Mouse (Mus musculus): Measurements from ENCODE around the gene Rnf39.

Rnf39 gene

DNA sequence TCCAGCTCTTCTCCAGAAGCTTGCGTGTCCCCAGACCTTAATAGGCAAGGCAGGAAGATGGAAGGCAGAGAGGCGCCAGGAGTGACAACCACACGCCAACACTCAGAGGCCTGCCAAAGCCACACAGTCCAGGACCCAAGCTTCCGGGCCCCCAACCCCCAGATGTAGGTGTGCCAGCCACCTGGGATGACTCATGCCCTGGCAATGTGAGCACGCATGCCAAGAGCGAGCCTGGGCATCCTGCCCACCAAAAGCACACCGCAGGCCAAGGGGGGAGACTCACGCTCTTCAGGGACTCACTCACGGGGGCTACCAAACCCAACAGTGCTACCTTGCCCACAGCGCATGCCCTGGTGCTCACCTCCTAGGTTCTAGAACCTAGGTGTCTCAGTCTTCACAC, 327 bp upstream of the Rnf39 start:
- peak; percentile 38 for DNase-seq

DNA sequence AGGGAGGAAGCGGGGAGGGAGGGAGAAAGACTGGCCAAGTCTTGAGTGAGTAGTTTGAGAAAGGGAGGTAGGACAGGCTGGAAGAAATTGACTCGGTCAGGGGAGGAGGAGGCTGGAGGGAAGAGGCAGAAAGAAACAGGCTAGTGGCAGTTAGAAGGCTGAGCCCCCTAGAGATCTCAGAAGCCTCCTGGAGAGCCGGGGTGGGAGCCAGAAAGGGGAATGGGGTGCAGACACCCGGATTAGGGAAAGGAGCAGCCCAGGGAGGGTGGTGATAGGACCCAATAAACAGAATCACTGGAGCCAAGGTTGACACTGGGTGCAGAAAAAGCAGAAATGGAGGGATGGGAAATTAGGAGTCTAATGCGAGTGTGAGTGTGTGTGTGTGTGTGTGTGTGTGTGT, 973 bp downstream of the Rnf39 start:
- DNase-seq = no peak

GRCm38 (mm10) chr17:36944121-36944775, 1.5 kb downstream of the Rnf39 start:
- DNase-seq = peak; percentile 63

GRCm38 (mm10) chr17:36947051-36947819, 4.5 kb downstream of the Rnf39 start:
- peak; percentile 35 for DNase-seq

DNA sequence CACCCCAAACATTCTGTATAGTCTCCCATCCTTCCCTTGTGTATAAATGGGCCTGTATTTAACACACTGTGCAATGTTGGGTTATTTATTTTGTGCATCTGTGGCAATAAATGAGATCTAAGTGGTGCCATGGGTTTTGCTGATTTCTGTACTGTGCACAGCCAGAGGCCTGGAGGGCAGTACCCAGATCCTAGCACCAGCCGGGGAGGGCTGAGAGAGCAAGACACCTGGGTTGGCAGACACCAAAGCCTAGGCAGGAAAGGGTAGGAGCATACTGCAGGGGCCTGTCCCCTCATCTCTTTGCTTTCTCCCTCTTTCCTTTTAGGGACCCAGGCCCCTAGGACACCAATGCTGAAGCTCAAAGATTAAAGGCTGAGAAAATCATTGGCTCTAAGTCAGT, 5.6 kb downstream of the Rnf39 start:
- DNase-seq = no peak

- no peak for DNase-seq
These were observed 6.5 kb downstream of the Rnf39 start for GRCm38 (mm10) chr17:36949265-36949664.

DNA sequence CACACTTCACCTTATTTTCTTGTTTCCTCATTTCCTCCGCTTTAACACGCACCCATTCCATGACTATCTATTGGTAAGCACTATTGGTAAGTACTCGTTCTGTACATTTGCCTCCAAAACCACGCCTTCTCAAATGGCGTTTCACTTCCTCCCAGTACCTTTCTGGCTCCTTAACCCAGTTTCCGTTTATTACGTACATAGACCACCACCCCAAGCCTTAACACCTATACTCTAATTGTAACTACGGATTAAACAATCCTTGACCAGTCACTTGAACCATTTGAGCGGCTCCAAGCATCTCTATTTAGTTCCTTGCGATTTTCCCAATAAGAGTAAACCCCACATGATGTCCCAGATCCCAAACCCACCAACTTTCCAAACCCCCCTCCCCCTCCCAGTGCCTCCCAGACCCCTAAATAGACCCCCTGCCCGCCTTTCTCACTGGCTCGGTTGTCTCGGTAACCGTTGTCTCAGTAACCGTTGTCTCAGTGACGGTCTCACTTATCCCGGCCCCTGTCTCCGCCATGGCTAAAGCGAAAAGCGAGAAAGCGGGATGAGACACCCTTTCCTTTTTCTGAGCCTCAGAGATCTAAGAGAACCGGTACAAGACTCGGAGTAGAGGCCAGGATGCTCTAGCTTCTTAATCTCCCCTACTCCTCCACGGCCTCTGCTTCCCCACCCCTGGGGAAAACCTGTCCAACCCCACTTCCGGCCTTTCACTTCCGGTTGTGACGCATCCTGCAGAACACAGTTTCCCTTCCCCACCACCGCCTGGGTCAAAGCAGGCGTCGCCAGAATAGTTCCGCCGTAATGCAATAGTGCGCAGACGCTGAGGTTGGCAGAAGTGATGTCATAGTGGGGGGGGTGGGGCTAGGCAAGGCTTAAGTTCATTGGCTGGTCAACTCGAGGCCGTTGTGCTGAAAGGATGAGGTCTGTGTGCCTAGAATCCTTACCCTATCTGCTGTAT, 8.5 kb downstream of the Rnf39 start, which contains the start of gene Ppp1r11:
Gene Ppp1r11, minus strand, starts transcription at position 761 of the 967 bp plus-strand sequence.
- peak; percentile 94 for DNase-seq

DNA sequence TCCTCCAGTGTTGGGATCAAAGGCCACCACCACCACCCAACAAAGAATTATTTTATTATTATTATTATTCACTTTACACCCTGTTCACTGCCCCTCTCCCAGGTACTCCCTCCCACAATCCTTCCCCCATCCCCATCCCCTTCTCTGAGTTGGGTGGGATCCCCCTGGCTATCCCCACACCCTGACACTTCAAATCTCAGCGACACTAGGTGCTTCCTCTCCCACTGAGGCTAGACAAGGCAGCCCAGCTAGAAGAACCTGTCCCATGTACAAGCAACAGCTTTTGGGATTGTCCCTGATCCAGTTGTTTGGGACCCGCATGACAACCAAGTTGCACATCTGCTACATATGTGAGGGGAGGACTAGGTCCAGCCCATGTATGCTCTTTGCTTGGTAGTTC, 9.9 kb downstream of the Rnf39 start:
- DNase-seq = no peak

GRCm38 (mm10) chr17:36953062-36953461, 10.3 kb downstream of the Rnf39 start:
- no peak for DNase-seq

- DNase-seq = peak; percentile 87
These were observed 15.5 kb downstream of the Rnf39 start, which contains the start of the genes Znrd1 and Znrd1as for GRCm38 (mm10) chr17:36957999-36958743. Znrd1 (minus strand) TSS chr17:36958559. Znrd1as (plus strand) TSS chr17:36958592.

GRCm38 (mm10) chr17:36958884-36959283, 16.2 kb downstream of the Rnf39 start:
- DNase-seq = no peak

- no peak for DNase-seq
These were observed 18.4 kb downstream of the Rnf39 start for GRCm38 (mm10) chr17:36961125-36961524.

DNA sequence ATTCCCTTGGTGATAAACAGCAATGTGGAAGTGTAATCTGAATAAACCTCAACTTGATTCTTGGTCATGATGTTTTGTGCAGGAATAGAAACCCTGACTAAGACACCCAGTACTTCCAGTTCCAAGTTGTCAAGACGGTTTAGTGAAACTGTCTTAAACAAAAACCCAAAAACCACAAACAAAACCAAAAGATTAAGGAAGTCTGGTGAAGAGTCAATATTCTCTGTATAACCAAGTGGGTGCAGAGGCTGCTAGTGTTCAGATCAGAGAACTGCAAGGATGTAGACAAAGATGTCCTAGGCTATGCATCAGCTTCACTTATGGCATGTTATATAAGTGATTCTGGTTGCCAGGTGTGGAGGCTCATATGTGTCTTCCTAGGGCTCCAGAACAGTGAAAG, 24.2 kb downstream of the Rnf39 start:
- no peak for DNase-seq

DNA sequence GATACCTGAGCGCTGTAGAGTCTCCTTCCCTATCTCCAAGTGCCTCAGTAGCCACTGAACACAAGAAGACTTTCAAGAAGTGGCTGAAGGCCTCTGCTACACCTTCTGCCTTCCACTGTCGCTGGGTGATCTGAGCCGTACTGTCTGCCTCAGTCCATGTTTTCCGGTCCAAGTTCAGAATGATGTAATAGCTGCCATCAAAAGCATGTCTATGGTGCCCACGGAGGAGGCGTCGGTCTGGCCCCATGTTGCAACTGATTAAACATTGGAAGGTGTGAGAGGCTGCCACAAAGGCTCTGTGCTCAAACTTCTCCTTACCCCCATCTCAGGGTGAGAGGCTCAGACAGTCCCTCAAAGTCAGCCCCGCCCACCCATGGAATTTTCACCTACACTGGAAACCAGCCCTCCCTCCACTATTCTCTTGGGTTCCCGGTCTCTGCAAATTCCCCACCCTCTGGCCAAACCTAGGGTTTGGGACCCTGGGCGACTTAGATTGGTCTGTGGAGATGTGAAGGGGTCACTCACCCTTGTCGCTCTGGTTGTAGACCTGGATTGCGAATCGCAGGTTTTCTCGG, 27.7 kb downstream of the Rnf39 start:
- DNase-seq = no peak

GRCm38 (mm10) chr17:36971172-36971850, 28.6 kb downstream of the Rnf39 start:
- no peak for DNase-seq

DNA sequence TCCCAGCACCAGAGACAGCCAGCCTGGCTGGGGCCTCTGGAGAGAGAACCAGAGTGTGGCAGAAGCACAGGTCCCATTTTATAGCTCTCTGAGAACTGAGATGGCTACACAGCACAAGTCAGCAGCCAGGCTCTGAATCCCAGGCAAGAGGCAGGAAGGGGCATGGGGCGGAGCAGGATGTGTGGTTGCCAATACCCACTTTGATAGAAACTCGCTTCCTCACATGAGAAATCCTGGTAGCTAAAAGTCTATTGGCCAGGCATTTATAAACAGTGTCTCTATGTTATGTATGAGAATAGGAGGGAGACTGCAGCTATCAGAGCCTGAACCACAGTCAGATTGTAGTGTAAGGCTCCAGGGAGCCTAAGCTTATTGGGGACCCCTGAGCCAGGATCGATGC, 30.1 kb downstream of the Rnf39 start:
- peak; percentile 41 for DNase-seq

DNA sequence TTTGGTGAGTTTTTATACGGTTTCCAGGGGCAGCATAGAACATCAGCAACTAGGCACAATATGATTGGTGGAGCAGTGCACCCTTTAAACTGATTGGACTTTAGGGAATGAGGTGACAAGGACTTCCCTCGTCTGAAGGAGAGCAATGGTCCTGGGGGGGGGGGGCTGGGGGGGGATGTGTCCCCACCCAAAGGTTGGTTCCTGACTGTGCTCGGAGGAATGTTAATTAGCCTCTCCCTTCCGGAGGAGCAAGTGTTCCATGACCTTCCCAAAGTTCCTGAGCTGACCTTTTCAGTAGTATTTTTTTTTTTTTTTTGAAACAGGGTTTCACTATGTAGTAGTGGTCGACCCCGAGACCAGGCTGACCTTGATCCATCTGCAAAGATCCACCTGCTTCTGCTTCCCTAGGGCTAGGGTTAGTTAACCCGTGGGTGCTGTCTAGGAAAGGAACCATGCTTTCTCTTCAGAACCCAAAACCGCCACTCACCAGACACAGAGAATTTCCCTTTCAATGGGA, 30.6 kb downstream of the Rnf39 start:
- DNase-seq = no peak

DNA sequence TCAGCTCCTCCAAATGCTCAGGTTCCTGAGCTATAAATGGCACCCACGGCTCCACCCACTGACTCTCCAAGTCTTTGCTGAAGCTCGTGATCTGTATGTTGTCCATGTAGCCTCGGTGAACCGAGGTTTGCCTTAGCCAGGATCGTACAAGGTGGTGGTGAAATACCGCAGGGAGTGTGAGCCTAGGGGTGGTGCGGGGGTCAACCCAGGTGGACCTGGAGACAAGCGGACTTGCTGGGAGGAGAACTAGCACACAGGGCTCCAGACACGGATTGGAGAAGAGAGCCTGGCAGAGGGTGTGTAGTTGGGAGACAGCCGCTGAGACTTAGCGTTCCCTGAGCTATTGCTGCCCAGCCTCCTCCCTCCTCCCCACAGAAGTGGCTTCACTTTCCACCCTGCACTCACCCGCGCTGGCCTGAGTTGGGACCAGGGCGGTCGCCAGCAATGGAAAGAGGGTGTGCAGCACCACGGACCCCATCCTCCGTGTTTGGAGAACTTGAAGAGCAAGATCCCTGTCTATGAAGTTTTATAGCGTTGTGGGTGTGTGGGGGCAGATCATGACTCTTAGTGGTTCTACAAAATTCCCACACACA, 38.6 kb downstream of the Rnf39 start, which contains the start of gene 2410137M14Rik:
Gene 2410137M14Rik, minus strand, starts transcription at position 17 of the 593 bp plus-strand sequence.
- no peak for DNase-seq

DNA sequence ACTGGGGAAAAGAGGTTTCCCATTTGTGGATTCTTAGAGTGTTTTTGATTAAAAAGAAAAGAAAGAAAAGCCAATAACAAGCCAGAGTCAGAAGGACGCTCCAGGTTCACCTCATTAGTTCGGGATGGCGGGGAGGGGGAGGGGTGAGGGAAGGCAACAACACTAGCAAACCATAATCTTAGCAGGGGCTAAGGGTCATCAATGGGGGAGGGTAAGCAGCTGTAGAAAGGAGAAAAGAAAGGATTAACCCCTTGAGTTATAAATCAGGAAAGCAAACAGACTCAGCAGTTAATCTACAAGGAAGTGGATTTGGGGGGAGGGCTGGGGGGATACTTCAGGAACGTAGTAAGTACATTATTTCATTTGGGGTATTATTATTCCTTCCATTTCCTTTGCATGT, 39.1 kb downstream of the Rnf39 start:
- no peak for DNase-seq
